Mouse (Mus musculus) forebrain, embryonic 15.5 days (tissue): ENCODE results near the gene Gm21964. TPM values are rescaled to one million over a fixed set of nuclear protein-coding genes. Genes with fewer than 3 reads are reported as not detected.
A peak's percentile ranks its signal among the peaks of the same experiment; 100 is the strongest.

ENCODE experiments used
- ATAC-seq: fragments of 200-750 bp; cut with Nextera tagmentation; replicated peaks from 2 replicates; pipeline ENCODE4 v1.8.0; 2017; ENCODE audit warnings: mild to moderate bottlenecking, moderate TSS enrichment, moderate library complexity
- H3K27ac ChIP-seq: fragments of 300-500 bp; sonication (generic); replicated peaks from 2 replicates; pipeline ENCODE4 v1.5.1; 2015; ENCODE audit warnings: mild to moderate bottlenecking, inconsistent platforms
- H3K27me3 ChIP-seq: fragments of 300-500 bp; sonication (generic); 2 replicates; pipeline ENCODE4 v1.6.1; 2015; ENCODE audit warnings: inconsistent platforms
- H3K36me3 ChIP-seq: fragments of 300-500 bp; sonication (generic); 2 replicates; pipeline ENCODE4 v1.6.1; 2015; ENCODE audit warnings: mild to moderate bottlenecking, inconsistent platforms
- H3K4me1 ChIP-seq: fragments of 300-500 bp; sonication (generic); 2 replicates; pipeline ENCODE4 v1.6.1; 2015; ENCODE audit warnings: inconsistent platforms
- H3K4me2 ChIP-seq: fragments of 300-500 bp; sonication (generic); replicated peaks from 2 replicates; pipeline ENCODE4 v1.6.1; 2015; ENCODE audit warnings: mild to moderate bottlenecking, inconsistent platforms
- H3K4me3 ChIP-seq: fragments of 300-500 bp; sonication (generic); 2 replicates; pipeline ENCODE4 v1.5.1; 2015; ENCODE audit warnings: mild to moderate bottlenecking, inconsistent platforms
- H3K9ac ChIP-seq: fragments of 300-500 bp; sonication (generic); replicated peaks from 2 replicates; pipeline ENCODE4 v1.6.1; 2015; ENCODE audit warnings: mild to moderate bottlenecking, inconsistent platforms
- H3K9me3 ChIP-seq: fragments of 300-500 bp; sonication (generic); 2 replicates; pipeline ENCODE4 v1.6.1; 2016; ENCODE audit warnings: inconsistent platforms
- WGBS: fragments of 180-500 bp; shearing (Covaris S2); methylation state at CpG from one replicate; pipeline ENCODE4 v1.1.7; 2015; ENCODE audit warnings: mixed read lengths; 5-methylcytosine and 5-hydroxymethylcytosine counted together
- polyA plus RNA-seq: library from polyadenylated mRNA; unstranded; fragments of >200 nt; fragmentation: Nextera tagmentation; extraction: Ambion mirVana; gene quantifications from 2 replicates; pipeline ENCODE4 v1.2.1, GENCODE M21; 2015

Gene Gm21964
- polyA plus RNA-seq: not detected in 2 replicates

DNA sequence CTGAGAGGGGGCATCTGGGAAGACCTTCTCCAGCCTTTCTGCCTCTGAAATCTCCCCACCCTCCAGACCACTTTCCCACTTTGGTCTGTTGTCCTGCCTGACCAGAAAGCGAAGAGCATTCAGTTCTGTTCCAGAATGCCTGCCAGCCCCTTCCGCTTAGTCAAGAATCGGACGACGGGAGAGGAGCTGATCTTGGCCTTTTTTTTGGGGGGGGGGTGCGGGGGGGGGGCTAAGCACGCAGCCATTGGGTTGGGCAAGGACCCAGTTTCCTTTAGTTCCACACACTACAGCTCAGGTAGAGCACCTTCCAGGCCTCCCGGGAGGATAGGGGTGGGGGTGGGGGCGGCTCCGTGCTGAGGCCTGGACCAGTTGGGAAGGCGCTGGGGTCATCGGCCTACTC is at the start of gene Gm21964:
Gene Gm21964 (plus strand): TSS at position 301 of the 400 bp plus-strand sequence.
- Histone ChIP-seq H3K9me3 (no peaks in the 10 kb centered on the region), H3K36me3 (no peaks in the 10 kb centered on the region), H3K9ac (no peak within 1 kb of the TSS), H3K4me1 (no peaks in the 10 kb centered on the region), H3K4me2 (no peak within 1 kb of the TSS), H3K27ac (no peak within 1 kb of the TSS), H3K4me3 (no peak within 1 kb of the TSS), H3K27me3 (no peaks in the 10 kb centered on the region)
- no peak for ATAC-seq
- 91% methylated on average over 12 of the region's 12 CpGs for WGBS

DNA sequence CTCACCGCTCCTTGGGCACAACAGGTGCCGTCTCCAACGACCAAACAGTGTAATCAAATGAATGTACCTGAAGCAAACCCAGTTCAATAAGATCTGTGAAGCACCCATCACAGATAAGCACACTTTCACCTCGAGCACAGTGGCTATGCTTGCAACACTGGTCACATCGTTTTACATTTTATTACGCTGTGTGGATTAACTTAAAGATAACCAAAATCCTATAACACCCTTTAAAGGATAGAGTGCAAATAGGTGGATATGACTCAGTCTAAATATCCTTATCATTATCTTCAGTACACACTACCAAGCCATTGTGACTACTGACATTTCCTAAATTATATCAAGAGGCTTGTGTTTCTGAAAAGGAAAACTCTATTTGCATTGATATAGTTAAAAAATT is 49.8 kb upstream of the Gm21964 start:
- Histone ChIP-seq H3K9me3 (no peaks in the 10 kb centered on the region), H3K9ac (no peak overlapping the region), H3K4me2 (no peak overlapping the region), H3K36me3 (no peaks in the 10 kb centered on the region), H3K4me3 (no peak overlapping the region), H3K27me3 (no peaks in the 10 kb centered on the region), H3K27ac (no peak overlapping the region), H3K4me1 (no peaks in the 10 kb centered on the region)
- ATAC-seq: no peak
- 81% methylated on average over 6 of the region's 6 CpGs for WGBS

DNA sequence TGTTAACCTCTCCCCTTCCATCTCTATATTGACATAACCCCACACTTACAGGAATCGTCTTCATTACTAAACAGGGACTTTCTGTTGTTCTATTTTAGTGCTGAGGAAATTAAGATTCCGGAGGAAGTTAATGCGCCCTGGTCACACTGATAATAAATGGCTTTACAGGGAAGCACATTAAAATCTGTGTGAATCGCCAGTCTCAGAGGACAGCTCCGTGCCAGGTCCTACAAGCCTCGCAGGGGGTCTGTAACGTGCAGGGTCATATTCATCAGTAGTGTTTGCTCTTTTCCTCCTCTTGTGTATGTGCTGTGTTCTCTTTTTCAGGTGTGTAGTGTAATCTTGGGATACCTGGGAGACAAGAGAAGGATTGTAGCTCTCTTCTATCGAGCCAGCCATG is 42.8 kb upstream of the Gm21964 start:
- no peaks in the 10 kb centered on the region for H3K36me3 ChIP-seq
- 78% methylated on average over 8 of the region's 8 CpGs for WGBS
- H3K27ac ChIP-seq: no peak overlapping the region
- H3K27me3 ChIP-seq: no peaks in the 10 kb centered on the region
- H3K9ac ChIP-seq: no peak overlapping the region
- no peaks in the 10 kb centered on the region for H3K4me1 ChIP-seq
- no peak overlapping the region for H3K4me2 ChIP-seq
- no peak for ATAC-seq
- H3K4me3 ChIP-seq: no peak overlapping the region
- H3K9me3 ChIP-seq: no peaks in the 10 kb centered on the region

DNA sequence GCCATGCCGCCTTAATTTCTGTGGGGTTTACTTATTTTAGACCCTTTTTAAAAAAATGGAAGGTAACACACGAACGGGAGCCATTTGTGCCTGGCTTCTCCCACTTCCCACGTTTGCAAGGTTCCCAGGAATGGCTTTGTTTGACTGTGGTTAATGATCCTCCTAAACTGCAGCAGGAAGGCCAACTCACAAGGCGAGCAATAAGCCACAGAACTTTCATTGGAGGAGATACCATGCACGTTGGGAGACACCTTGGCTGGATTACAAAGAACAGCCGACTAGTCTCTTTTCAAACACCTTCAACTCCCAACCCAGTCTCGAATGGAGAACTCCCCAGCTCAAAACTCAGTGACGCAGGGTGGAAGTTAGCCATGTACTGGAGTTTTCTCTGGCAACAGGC is 36.8 kb upstream of the Gm21964 start:
- Histone ChIP-seq H3K4me1 (no peaks in the 10 kb centered on the region), H3K9me3 (no peaks in the 10 kb centered on the region), H3K4me3 (no peak overlapping the region), H3K4me2 (no peak overlapping the region), H3K36me3 (no peaks in the 10 kb centered on the region), H3K27me3 (no peaks in the 10 kb centered on the region), H3K9ac (no peak overlapping the region), H3K27ac (no peak overlapping the region)
- WGBS: 79% methylated on average over 9 of the region's 9 CpGs
- no peak for ATAC-seq

DNA sequence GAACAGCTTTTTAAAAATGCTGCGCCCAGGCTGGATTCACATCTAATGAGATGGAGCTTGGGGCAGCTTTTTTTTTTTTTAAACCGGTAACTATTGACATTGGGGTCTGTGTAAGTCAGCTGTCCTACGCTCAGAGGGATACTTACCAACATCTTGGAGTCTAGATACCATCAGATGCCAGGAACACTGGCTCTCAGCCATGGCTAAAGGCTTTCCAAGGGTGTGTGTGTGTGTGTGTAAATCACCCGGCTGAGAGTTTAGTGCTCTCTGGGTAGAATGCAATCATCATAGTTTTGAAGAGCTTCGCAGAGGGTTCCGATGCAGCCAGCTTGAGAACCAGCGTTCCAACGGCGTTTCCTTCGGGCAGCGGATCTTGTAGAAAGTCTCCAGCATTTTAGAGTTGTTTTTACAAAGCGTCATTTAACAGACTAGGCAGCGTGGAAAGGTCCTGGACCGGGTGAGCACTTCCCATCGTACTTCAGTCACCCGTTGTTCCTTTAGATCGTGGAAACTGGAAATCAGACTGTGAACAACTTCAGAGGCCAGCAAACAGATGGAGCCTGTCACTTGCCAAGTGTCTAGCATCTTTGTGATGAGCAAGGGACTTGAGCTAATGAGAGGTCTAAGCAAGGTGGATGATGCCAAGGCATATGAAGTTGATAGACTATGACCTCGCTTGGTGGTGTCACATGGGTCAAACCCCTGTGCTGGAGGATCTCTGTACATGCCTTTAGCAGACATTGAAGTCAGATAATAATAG is 36.2 kb upstream of the Gm21964 start:
- ATAC-seq: no peak
- Histone ChIP-seq H3K4me3 (no peak overlapping the region), H3K27ac (no peak overlapping the region), H3K27me3 (no peaks in the 10 kb centered on the region), H3K9ac (no peak overlapping the region), H3K4me1 (no peaks in the 10 kb centered on the region), H3K9me3 (no peaks in the 10 kb centered on the region), H3K4me2 (no peak overlapping the region), H3K36me3 (no peaks in the 10 kb centered on the region)
- WGBS: 89% methylated on average over 18 of the region's 18 CpGs

DNA sequence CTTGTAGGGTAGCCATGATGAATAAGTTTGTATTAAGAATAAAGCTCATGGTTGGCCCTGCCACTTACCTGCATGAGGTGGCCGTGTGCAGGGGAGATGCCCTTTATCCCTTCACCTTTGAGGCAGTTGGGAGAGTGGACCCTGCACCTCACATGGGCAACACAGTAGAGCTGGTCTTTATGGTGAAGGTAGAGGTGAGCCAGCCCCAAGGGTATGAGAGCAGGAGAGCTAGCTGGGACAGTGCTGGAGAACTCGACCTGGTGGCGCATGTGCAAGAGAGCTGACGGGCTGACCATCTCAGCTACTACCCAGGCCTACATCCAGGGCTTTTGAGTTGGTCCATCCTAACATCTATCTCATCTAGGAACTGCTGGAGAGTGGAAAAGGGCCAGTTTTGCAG is 35.3 kb upstream of the Gm21964 start:
- Histone ChIP-seq H3K4me2 (no peak overlapping the region), H3K27ac (no peak overlapping the region), H3K4me3 (no peak overlapping the region), H3K9ac (no peak overlapping the region), H3K9me3 (no peaks in the 10 kb centered on the region), H3K36me3 (no peaks in the 10 kb centered on the region), H3K4me1 (no peaks in the 10 kb centered on the region), H3K27me3 (no peaks in the 10 kb centered on the region; the same call in 1 of the 2 replicates)
- WGBS: 87% methylated on average over 4 of the region's 4 CpGs
- ATAC-seq: no peak

DNA sequence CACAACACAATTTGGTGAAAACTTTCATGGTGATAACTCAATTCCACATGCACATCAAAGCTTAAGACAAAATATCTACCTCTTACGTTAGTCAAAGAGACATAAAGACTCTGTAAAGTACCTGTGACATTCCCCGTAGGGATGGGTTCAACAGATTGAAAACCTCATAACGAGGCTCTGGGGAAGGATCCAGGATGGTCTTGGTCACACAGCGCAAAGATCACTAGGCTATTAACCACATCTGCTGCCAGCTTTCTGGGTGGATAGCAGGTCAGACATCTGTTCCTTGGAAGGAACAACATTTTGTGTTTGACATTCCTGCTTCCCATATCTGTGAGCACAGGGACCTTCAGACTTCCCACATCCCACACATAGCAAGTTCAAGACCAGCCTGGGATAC is 31.3 kb upstream of the Gm21964 start:
- Histone ChIP-seq H3K27me3 (no peaks in the 10 kb centered on the region; the same call in 1 of the 2 replicates), H3K27ac (no peak overlapping the region), H3K4me3 (no peak overlapping the region), H3K9ac (no peak overlapping the region), H3K4me1 (no peaks in the 10 kb centered on the region), H3K4me2 (no peak overlapping the region), H3K36me3 (no peaks in the 10 kb centered on the region), H3K9me3 (no peaks in the 10 kb centered on the region)
- WGBS: 84% methylated on average over 4 of the region's 4 CpGs
- ATAC-seq: no peak

DNA sequence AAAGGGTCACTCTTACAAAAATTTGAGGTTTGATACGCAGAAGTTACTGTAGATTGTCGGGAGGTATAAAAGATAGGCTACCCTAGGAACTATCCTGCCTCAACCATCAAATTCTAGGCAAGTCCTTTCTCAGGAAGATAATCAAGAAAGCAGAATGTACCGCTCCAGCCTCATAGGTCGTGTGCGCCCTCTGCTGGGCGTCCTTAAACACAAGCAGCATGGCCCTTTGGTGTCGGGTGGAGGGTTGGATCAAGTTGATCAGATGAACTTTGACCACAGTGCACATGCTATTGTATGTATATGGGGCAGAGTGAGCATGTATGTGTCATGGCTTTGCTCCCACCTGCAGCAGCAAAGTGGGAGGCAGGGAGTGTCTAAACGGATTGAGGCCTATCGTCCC is 29.4 kb upstream of the Gm21964 start:
- no peak overlapping the region for H3K4me3 ChIP-seq
- H3K9me3 ChIP-seq: no peaks in the 10 kb centered on the region
- H3K27me3 ChIP-seq: no peaks in the 10 kb centered on the region; the same call in 1 of the 2 replicates
- H3K27ac ChIP-seq: no peak overlapping the region
- H3K4me2 ChIP-seq: no peak overlapping the region
- H3K36me3 ChIP-seq: no peaks in the 10 kb centered on the region
- ATAC-seq: no peak
- H3K4me1 ChIP-seq: no peaks in the 10 kb centered on the region
- H3K9ac ChIP-seq: no peak overlapping the region
- WGBS: 14% methylated on average over 9 of the region's 9 CpGs

DNA sequence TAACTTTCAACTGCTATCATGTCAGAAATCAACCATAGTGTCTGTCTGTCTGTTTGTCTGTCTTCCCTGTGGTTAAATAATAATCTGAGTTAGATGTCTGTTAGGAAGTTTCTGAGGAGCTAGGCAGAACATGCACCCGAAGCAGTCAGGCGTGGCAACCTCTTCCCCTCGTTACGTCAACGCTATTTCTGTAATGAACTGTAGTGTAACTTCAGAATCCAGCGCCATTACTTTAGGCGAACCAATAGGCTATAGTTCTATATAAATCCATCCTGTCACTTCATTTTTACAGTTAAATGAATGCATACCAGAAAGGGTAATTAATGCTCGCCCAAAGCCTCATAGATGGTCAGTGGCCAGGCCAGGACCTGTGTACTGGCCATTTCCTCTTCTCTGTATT is 26.5 kb upstream of the Gm21964 start:
- Histone ChIP-seq H3K36me3 (no peaks in the 10 kb centered on the region), H3K4me3 (no peak overlapping the region), H3K9me3 (no peaks in the 10 kb centered on the region), H3K4me2 (no peak overlapping the region), H3K27me3 (no peaks in the 10 kb centered on the region; the same call in 1 of the 2 replicates), H3K27ac (no peak overlapping the region), H3K4me1 (peaks cover 3% of the 10 kb centered on the region; the same call in 1 of the 2 replicates), H3K9ac (no peak overlapping the region)
- no peak for ATAC-seq
- WGBS: 74% methylated on average over 8 of the region's 8 CpGs

DNA sequence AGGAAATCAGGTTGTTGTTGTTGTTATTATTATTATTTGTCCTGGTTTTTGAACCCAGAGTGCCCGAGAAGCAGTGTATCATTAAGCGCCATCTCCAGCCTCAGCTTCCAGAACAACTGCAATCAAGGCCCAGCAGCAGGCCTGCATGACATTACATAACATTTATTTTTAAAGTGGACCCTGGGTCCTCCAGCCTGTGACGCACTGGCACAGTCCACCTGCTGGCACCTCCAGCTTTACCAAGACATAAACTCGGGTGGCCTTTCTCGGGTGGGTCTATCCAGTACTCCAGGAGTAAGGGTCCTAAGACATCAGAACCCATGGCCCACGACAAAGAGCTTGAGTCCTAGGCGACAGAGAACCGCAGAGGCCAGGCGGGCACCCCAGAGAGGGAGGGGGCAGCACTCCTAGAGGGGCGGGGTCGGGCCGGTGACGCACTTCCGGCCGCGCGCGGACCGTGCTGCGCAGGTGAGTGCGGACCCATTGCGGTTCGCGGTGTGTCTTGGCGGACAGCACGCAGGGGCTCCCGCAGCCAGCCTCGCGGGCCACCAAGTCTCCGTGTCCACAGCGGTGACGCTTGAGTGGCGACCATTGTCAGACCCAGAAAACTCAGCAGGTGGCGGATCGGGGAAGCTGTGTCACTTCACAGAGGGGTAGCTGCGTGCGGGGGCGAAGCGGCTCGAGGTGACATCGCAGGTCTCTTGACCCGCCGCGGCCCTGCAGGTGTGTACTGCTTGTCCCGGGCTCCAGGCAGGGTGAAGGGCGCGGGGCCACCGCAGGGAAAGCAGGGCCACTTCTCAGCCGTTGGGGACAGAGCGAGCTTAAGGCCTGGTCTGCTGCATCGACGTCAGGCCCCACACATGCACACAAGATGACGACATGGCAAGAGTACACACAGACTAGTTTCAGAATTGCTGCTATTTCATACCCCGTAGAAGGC is 21.5 kb upstream of the Gm21964 start, which contains the start of gene Zfp612:
Gene Zfp612 (plus strand): TSS at position 465 of the 940 bp plus-strand sequence.
- no peaks in the 10 kb centered on the region for H3K27me3 ChIP-seq
- peak; percentile 93 for ATAC-seq
- peaks cover 20% of the 10 kb centered on the region; the same call in 1 of the 2 replicates for H3K36me3 ChIP-seq
- peak within 1 kb of the TSS; percentile 62 for H3K4me3 ChIP-seq
- 6% methylated on average over 54 of the region's 54 CpGs for WGBS
- peak within 1 kb of the TSS; percentile 72 for H3K4me2 ChIP-seq
- peak within 1 kb of the TSS; percentile 72 for H3K9ac ChIP-seq
- no peak within 1 kb of the TSS for H3K27ac ChIP-seq
- H3K9me3 ChIP-seq: no peaks in the 10 kb centered on the region
- peaks cover 19% of the 10 kb centered on the region for H3K4me1 ChIP-seq

DNA sequence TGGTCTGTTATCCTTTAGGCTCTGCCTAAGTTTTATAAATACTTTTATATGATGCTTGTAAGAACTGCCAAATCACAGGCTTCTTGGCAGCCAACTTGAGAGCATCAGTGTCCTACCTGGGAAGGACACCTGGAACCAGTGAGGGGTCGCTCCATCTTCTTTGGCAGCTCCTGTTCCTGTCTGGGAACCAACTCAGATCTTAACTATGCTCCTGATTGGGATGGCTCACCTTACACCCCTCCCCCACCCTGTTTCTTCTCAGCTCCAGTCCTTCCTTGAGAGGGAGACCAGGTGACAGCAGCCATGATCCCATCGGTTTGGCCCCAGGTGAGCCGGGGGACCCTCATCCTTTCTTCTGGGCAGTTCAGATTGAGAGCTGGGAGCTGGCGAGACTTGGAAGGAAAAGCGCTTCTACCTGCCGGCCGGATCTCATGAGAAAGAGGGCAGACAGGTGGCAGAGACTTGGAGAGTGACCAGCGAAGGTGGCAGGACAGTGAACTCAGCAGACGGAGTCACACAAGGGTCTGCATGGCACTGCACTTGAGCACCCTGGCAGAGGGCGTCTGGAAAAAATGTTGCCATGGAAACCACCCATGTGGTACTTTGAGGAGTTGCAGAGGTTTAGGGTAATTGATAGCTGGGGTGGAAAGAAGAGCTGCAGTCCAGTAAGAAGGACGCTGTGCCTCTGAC is 18.4 kb upstream of the Gm21964 start:
- H3K27ac ChIP-seq: no peak overlapping the region
- H3K36me3 ChIP-seq: peaks cover 49% of the 10 kb centered on the region
- no peak overlapping the region for H3K4me2 ChIP-seq
- H3K9ac ChIP-seq: no peak overlapping the region
- H3K4me1 ChIP-seq: peaks cover 19% of the 10 kb centered on the region
- H3K27me3 ChIP-seq: no peaks in the 10 kb centered on the region
- H3K4me3 ChIP-seq: no peak overlapping the region
- no peaks in the 10 kb centered on the region for H3K9me3 ChIP-seq
- ATAC-seq: no peak
- 79% methylated on average over 11 of the region's 11 CpGs for WGBS

DNA sequence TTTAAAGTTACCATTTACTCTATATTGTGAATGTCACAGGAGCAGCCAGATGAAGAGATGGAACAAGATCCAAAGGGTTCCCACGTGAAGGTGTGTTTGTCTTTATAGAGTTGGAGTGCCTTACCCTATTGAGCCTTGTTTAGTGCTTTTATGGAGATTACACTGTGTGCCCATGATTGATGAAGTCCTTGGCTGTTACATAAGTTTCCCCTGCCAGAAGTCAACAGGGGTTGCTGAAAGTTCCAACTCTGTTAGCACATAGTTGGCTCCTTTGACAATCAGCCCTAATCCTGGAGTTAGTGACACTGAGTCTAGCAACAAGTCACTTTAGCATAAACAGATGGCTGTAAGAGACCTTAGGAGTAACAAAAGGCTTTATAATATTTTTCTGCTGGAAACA is 9.1 kb upstream of the Gm21964 start:
- Histone ChIP-seq H3K4me3 (no peak overlapping the region), H3K4me2 (no peak overlapping the region), H3K9me3 (peaks cover 8% of the 10 kb centered on the region; the same call in 1 of the 2 replicates), H3K4me1 (no peaks in the 10 kb centered on the region), H3K27me3 (no peaks in the 10 kb centered on the region), H3K36me3 (peaks cover 38% of the 10 kb centered on the region), H3K9ac (no peak overlapping the region), H3K27ac (no peak overlapping the region)
- ATAC-seq: no peak
- WGBS: 72% methylated on average over 1 of the region's 1 CpGs
